Mouse (Mus musculus): ENCODE measurements around the gene Nrxn3. TPM values are rescaled to one million over a fixed set of nuclear protein-coding genes. Genes with fewer than 3 reads are reported as not detected.

Gene Nrxn3
- polyA plus RNA-seq, 1 experiment from 2014 or later = 94.3 TPM

DNA sequence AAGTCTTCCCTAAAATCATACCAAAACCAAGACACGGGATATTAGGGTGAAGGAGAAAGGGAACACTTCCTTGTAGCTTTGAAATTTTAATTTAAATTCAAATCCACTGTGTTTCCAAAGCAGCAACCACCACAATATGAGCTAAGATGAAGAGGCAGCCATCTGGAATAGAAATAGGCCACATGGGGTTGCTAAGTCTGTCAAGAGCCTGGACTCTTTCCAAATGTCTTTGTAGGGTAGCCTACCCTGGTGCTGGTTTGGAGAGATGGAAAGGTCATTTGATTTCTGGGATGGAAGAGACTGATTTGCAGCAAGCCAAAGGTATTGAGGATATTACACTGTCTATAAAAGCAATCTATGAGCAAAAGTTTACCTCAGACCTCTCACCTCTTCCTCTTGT, 539.6 kb downstream of the Nrxn3 start:
- Histone ChIP-seq H3K4me2 (no peak overlapping the region), H3K27me3 (replicated peaks) (no peaks in the 10 kb centered on the region), H3K9me3 (no peaks in the 10 kb centered on the region), H3K27ac (no peak overlapping the region), H3K4me3 (no peak overlapping the region), H3K9ac (no peak overlapping the region), H3K36me3 (replicated peaks) (no peaks in the 10 kb centered on the region), H3K4me1 (peaks cover 5% of the 10 kb centered on the region; the same call in 1 of the 2 replicates)
- ATAC-seq (replicated peaks) = no peak
- 65% methylated on average over 1 of the region's 1 CpGs for WGBS

DNA sequence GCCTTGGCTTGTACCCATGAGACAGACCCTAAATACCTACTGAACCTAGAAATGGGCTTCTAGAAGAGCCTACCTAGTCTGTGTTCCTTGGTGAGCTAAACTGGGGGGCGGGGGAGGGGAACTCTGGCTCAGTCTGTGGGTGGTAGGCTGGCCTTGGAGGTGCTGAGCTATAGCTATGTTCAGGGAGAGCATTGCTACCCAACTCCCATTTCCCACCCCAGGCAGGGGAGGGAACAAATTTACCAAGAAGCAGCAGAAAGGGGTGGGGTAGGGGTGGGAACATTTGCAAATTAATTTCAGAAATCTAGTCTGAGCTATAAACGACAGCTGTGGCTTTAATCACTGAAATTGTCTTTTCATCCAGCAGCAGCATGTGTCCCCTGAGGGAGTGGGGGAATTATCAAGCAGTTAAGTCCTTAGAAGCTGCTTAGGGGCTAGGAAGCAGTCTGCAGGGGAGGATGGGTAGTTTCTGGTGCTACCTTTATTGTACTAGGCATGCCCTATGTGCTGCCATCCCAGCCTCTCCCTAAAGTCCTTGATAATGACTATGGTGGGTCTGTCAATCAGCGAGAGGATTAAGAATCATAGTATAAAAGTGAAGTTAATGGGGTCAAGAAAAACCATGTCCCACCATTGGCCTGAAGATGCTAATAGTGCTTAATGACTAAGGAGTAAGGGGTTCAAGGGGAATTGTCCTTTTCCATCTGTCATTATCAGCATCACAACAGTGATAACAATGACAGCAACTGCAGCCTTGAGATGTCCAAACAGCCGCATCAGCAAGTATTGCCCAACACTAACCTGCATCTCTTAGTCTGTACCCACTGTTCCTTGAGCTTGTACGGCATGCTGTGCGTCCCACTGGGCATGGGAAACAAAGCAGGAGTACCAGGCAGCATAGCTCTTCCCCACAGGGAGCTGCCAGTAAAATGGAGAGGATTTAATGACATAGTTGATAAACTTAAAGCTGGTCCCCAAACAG, 560.0 kb downstream of the Nrxn3 start:
- Histone ChIP-seq H3K4me1 (no peaks in the 10 kb centered on the region), H3K9me3 (no peaks in the 10 kb centered on the region), H3K4me3 (no peak overlapping the region), H3K36me3 (replicated peaks) (no peaks in the 10 kb centered on the region), H3K27me3 (replicated peaks) (no peaks in the 10 kb centered on the region), H3K27ac (no peak overlapping the region), H3K4me2 (no peak overlapping the region), H3K9ac (no peak overlapping the region)
- peak; percentile 69 for ATAC-seq (replicated peaks)
- WGBS = 42% methylated on average over 6 of the region's 6 CpGs

DNA sequence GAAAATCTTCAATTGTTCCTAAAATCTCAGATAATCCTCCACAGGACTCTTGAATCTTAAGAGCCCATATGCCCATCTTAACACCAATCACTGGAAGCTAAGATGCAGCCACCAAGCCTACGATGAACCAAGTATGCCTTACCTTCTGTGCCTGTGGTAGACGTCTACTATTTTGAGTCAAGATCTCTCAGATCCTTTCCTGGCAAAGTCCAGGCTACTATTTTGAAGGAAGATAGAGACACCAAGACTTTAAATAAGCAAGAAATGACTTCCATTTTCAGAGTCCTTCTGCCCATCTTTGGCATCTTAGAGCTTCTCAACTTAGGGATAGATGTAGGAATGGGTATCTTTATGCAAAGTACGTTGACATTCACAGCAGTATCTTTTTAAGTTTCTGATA, 561.7 kb downstream of the Nrxn3 start:
- Histone ChIP-seq H3K9ac (no peak overlapping the region), H3K27me3 (replicated peaks) (no peaks in the 10 kb centered on the region), H3K9me3 (no peaks in the 10 kb centered on the region), H3K4me3 (no peak overlapping the region), H3K4me2 (no peak overlapping the region), H3K36me3 (replicated peaks) (no peaks in the 10 kb centered on the region), H3K4me1 (no peaks in the 10 kb centered on the region), H3K27ac (no peak overlapping the region)
- no peak for ATAC-seq (replicated peaks)
- 90% methylated on average over 3 of the region's 3 CpGs for WGBS

DNA sequence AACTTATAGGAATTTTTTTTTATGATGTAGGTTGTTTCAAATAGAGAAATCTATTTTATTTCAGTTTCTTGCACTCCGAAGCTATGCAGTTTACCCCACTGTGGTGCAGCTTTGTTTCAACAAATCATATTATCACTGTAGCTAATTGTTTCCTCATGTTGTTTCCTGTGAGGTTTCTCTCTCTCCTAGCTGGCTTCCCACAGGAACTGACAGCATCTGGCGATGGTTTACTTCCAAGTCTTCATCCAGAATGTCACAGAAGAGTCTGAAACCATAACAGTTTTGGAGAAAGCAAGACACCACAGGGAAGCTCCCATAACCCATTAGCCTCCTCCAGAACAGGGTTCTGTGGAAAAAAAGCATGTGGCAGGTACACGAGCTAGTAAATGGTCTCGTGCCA, 564.4 kb downstream of the Nrxn3 start:
- 79% methylated on average over 4 of the region's 4 CpGs for WGBS
- H3K4me3 ChIP-seq = no peak overlapping the region
- H3K4me2 ChIP-seq = no peak overlapping the region
- no peak overlapping the region for H3K27ac ChIP-seq
- H3K36me3 ChIP-seq (replicated peaks) = no peaks in the 10 kb centered on the region
- H3K27me3 ChIP-seq (replicated peaks) = no peaks in the 10 kb centered on the region
- no peaks in the 10 kb centered on the region for H3K9me3 ChIP-seq
- no peak overlapping the region for H3K9ac ChIP-seq
- peaks cover 21% of the 10 kb centered on the region for H3K4me1 ChIP-seq
- ATAC-seq (replicated peaks) = no peak

DNA sequence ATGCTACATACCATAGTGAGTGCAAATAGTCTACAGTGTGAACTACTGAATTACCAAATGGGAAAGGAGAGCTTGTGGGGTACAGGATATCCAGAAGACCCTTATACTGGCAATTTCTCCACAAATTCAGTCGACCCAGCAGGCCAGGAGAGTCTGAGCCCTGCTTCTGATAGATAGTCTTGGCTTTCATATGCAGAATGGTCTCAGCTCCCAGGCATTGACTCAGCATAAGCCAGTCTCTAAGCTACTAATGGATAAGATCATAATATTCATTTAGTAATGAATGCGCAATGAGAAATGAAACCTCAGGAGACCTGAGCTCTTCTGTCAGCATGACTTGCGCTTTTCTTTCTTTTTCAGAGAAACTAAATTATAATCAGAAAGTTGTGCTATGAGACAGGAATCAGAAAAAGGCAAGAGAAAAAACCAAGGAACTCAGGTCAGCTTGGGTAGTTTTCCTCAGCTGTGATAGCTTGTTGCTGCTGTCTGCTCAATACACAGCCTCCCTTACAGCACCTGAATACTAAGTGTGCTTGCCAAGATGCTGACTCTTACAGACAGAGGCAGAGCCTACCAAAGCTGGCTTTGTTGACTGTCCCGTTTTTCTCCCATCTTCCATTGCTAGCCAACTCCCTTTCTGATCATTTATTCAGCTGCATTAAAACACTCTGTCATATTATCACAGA, 567.1 kb downstream of the Nrxn3 start:
- peak overlapping the region; percentile 60 for H3K27ac ChIP-seq
- H3K4me3 ChIP-seq = no peak overlapping the region
- no peaks in the 10 kb centered on the region for H3K36me3 ChIP-seq (replicated peaks)
- no peaks in the 10 kb centered on the region for H3K9me3 ChIP-seq
- no peak overlapping the region for H3K9ac ChIP-seq
- peaks cover 21% of the 10 kb centered on the region for H3K4me1 ChIP-seq
- peak; percentile 88 for ATAC-seq (replicated peaks)
- WGBS = 42% methylated on average over 4 of the region's 4 CpGs
- no peaks in the 10 kb centered on the region for H3K27me3 ChIP-seq (replicated peaks)
- H3K4me2 ChIP-seq = no peak overlapping the region

DNA sequence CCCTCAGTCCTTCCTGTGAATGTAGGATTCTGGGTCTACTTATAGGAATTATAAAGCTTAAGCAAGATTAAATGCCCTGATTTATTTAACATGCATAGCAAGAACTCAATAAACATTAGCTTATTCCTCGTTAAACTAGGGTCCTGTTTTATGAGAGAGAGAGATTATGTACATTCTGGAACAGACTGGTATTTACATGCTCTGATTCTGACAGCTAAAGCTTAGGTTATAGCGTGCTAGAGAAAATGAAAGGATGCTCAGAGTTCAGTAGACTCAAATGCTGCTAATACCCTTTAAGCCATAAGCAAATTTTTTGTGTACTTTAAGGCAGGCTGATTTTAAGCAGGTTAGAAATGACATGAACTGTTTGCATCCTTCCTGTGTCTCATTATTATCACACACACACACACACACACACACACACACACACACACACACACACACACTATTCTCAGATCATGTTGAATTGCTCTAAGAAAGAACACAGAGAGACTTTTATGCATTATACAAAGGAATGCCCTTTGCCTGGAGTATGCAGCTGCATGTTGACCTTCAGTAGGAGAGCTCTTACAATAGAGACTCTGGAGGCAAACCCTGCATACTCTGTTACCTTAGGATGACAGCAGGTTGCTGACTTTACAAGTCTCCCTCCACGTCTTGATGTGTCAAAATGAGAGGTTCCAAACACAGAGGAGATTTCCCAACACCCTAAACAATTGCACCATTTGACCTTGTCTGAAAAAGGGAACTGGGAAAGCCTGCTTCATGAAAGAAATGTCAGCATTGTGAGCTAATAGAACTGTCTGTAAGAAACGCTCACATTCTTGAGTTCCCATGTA, 568.3 kb downstream of the Nrxn3 start:
- H3K4me1 ChIP-seq = peaks cover 21% of the 10 kb centered on the region
- H3K4me3 ChIP-seq = no peak overlapping the region
- H3K27me3 ChIP-seq (replicated peaks) = no peaks in the 10 kb centered on the region
- 20% methylated on average over 4 of the region's 4 CpGs for WGBS
- peak overlapping the region; percentile 56 for H3K27ac ChIP-seq
- H3K9ac ChIP-seq = no peak overlapping the region
- H3K36me3 ChIP-seq (replicated peaks) = no peaks in the 10 kb centered on the region
- H3K4me2 ChIP-seq = no peak overlapping the region
- no peaks in the 10 kb centered on the region for H3K9me3 ChIP-seq
- peak; percentile 69 for ATAC-seq (replicated peaks)

DNA sequence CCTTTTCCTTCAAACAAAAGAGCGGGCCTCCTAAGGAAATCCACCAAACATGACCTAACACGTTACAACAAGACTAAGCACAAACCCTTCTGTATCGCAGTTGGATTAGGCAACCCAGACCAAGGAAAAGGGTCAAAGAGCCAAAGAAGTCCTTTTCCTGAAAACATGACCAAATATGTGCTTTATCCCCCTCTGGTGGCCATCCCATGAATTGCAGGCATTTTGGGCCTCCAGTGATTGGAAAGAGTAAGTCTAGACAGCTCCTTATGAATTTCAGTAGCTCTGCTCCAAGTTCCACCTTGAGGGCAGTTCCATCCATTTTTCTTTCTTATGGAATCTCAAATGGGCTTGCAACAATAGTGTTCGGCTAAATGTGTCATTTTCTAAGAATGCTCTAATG, 579.3 kb downstream of the Nrxn3 start:
- H3K4me3 ChIP-seq = no peak overlapping the region
- no peaks in the 10 kb centered on the region for H3K36me3 ChIP-seq (replicated peaks)
- no peak for ATAC-seq (replicated peaks)
- no peak overlapping the region for H3K9ac ChIP-seq
- 39% methylated on average over 4 of the region's 4 CpGs for WGBS
- no peak overlapping the region for H3K27ac ChIP-seq
- no peak overlapping the region for H3K4me2 ChIP-seq
- no peaks in the 10 kb centered on the region for H3K27me3 ChIP-seq (replicated peaks)
- H3K4me1 ChIP-seq = no peaks in the 10 kb centered on the region
- H3K9me3 ChIP-seq = no peaks in the 10 kb centered on the region

DNA sequence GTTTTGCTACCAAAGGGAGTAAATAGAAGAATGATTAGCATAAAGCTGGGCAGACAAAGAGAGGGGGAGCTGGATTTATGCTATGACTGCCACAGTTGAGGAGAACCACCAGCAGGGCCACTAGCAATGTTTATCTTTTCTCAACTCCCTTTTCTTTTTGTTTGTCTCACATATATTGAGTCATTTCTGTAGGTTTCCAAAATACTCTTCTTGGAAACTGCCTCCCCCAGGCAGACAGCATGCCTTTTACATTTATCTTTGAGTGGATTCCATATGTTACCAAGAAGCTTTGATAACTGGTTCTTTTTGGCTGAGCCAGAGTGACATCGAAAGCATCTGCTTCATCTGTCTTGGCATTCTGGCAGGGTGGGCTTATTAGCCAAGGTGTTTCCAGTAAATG, 587.5 kb downstream of the Nrxn3 start:
- no peak for ATAC-seq (replicated peaks)
- Histone ChIP-seq H3K27me3 (replicated peaks) (no peaks in the 10 kb centered on the region), H3K4me2 (no peak overlapping the region), H3K4me3 (no peak overlapping the region), H3K36me3 (replicated peaks) (no peaks in the 10 kb centered on the region), H3K4me1 (no peaks in the 10 kb centered on the region), H3K9ac (no peak overlapping the region), H3K27ac (no peak overlapping the region), H3K9me3 (no peaks in the 10 kb centered on the region)
- WGBS = 89% methylated on average over 1 of the region's 1 CpGs

DNA sequence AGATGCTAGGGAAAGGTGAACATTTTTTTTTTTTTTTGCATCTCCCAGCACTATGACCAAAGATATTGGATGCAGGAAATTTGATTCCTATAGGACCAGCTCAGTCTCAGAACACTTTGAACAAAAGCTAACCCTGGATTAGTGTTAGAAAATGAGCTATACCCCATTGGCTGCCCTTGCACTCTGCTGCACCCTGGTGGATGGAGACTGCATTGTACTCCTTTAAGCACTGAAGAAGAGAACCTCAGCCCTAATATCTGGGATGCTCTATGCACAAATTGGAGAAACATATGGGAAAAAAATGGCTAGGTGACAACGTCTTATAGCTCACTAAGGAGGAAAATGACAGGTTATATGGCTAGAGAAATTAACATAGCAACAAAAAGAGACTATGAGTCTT, 589.9 kb downstream of the Nrxn3 start:
- Histone ChIP-seq H3K4me2 (no peak overlapping the region), H3K4me3 (no peak overlapping the region), H3K36me3 (replicated peaks) (no peaks in the 10 kb centered on the region), H3K9me3 (no peaks in the 10 kb centered on the region), H3K9ac (no peak overlapping the region), H3K27ac (no peak overlapping the region), H3K27me3 (replicated peaks) (no peaks in the 10 kb centered on the region), H3K4me1 (no peaks in the 10 kb centered on the region)
- no peak for ATAC-seq (replicated peaks)
- WGBS = 30% methylated on average over 1 of the region's 1 CpGs

DNA sequence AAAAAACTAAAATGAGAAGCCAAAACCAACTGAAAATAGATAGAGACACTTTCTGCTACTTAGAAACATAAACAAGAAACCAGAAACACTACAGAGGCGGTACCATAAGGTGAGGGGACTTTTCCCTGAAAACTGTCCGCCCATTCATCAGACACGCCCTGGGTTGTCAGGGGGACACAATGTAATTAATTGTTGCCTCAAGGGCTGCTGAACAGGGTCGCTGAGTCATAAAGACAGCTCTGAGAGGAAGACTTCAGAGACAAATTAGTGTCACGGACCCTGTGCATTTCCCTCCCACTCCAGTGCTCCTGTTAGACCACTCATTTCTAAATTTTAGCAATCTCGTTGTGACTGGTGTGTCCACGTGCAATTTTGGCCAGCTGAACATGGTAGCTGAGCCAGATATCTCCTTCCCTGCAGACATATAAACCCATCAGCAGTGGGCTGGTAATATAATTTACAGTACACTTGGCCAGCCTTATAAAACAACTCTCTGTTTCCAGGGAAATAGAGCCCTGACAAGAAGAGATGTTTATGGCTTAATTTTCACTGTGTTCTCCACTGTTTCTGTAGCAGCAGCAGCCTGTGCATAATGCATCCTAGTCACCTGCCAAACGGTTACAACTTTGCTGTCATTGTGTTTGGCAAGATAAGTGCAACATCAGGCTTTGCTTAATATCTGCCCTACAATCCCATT, 603.3 kb downstream of the Nrxn3 start:
- no peaks in the 10 kb centered on the region for H3K36me3 ChIP-seq (replicated peaks)
- no peak overlapping the region for H3K9ac ChIP-seq
- H3K4me3 ChIP-seq = no peak overlapping the region
- H3K4me1 ChIP-seq = no peaks in the 10 kb centered on the region
- H3K27ac ChIP-seq = no peak overlapping the region
- H3K27me3 ChIP-seq (replicated peaks) = no peaks in the 10 kb centered on the region
- no peak overlapping the region for H3K4me2 ChIP-seq
- WGBS = 49% methylated on average over 8 of the region's 8 CpGs
- H3K9me3 ChIP-seq = no peaks in the 10 kb centered on the region
- no peak for ATAC-seq (replicated peaks)

DNA sequence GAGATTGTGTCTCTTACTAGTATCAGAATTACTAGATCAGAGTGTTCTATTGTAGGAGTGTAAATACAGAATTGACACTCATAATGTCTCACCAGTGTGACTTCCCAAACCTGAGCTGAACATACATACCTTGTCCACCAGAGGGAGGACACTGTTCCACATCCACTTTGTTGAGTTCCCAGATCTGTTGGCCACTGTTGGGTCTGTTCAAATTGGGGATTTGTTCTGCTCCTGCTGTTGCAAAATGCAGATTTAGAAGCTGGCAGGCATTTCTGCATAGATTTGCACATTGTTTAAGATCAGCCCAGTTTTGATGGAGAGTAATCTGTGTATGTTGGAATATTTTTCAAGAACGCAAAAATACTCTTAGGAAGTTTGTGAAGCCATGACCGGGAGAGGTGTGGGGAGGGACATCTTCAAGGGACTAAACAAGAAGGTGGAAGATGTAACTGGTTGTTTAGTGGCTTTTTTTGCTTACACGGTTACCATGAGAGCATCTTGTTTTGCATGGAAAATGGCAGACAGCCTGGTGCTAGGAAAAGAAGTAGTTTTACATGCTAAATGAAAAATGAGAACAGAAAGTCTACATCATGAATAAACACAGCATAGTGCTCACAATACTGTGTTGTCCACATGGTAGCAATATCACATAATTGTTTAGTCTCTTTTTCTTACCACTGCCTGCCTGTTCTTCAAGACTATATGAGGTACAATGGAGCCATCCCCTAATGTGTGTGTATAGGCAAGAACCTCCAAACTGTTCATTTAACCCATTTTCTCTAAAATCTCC, 609.0 kb downstream of the Nrxn3 start:
- WGBS = 94% methylated on average over 3 of the region's 3 CpGs
- Histone ChIP-seq H3K4me2 (no peak overlapping the region), H3K27ac (no peak overlapping the region), H3K9ac (no peak overlapping the region), H3K27me3 (replicated peaks) (no peaks in the 10 kb centered on the region), H3K36me3 (replicated peaks) (no peaks in the 10 kb centered on the region), H3K4me3 (no peak overlapping the region), H3K4me1 (no peaks in the 10 kb centered on the region), H3K9me3 (no peaks in the 10 kb centered on the region)
- no peak for ATAC-seq (replicated peaks)

Data from midbrain, embryonic 15.5 days (tissue).